Mouse (Mus musculus): ENCODE results near the gene Olfr922. TPM values are rescaled to one million over a fixed set of nuclear protein-coding genes. Genes with fewer than 3 reads are reported as not detected.

Olfr922 gene
- total RNA-seq (2021), result not detected
- long read RNA-seq, experiment 1, result 0 reads
- long read RNA-seq, experiment 2, result 0 reads

DNA sequence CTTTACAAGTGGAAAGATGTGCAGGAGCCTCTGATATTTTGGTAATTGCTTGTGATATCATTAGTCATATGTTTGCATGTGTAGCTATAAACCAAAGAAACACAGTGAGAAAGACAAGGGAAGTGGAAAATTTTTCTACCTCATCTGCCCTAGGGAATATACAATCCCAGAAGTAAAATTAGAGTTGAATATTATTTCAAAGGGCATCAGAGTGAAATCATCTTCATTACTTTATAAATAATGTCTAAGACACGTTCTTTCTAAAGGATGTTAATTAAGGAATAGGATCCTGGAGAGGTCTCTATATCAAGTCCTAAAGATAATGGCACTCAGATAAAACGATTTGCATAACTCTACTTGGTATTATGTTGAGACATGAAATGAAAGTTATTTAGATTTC is at the start of gene Olfr922:
Gene Olfr922, plus strand, starts transcription at position 301 of the 400 bp plus-strand sequence.
- DNase-seq, result no peak

DNA sequence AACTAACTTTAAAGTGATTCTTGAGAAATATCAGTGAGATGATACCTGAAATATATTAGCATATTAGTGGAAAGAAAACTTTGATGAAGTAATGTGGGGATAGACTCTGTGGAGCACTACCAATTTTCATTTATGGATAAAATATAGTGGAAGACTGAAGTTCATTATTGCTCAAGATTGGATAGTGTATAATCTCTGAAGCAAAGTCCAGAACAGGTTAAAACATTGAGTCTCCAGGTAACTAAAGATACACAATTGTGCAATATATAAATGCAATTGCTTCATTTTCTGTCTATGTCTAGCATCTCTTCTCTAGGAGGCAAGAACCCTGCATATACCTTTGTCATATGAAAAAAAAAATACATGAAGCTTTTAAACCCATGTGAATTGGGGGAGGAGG is 41.6 kb upstream of the Olfr922 start, which contains the start of gene Olfr921:
Gene Olfr921, plus strand, starts transcription at position 301 of the 400 bp plus-strand sequence.
- no peak for DNase-seq

DNA sequence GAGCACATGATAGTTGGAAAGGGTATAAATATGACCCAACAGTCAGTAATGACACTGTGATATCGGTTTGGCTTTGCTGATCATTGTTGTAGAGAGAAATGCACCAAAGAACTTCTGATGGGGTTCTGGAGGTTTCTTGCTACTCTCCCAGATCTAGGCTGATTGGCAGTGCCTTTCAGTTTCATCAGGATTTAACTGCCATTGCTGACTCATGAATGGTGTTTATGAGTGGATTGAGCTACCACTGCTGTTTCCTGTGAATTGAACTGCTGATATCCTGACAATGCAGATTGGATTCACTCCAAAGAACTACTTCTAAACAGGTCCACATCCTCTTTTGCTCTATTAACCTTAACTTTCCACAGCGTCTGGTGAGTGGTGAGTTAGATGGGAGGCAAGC is 21.7 kb upstream of the Olfr922 start:
- DNase-seq, result no peak

DNA sequence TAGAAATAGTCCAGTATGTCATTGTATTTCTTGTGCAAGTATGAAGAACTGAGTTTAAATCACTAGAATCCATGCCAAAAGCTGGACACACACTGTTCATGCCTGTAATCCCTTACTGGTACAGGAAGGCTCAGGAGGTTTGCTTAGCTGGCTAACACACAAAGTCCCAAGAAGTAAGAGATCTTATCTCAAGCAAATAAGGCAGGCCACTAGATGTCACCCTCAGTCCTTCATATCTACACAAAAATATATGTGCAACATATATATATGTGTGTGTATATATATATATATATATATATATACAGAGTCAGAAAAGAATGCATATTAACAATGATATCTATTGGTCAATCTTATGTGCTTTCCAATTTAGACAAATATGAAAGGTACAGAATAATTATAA is 8.7 kb upstream of the Olfr922 start:
- DNase-seq, result no peak

DNA sequence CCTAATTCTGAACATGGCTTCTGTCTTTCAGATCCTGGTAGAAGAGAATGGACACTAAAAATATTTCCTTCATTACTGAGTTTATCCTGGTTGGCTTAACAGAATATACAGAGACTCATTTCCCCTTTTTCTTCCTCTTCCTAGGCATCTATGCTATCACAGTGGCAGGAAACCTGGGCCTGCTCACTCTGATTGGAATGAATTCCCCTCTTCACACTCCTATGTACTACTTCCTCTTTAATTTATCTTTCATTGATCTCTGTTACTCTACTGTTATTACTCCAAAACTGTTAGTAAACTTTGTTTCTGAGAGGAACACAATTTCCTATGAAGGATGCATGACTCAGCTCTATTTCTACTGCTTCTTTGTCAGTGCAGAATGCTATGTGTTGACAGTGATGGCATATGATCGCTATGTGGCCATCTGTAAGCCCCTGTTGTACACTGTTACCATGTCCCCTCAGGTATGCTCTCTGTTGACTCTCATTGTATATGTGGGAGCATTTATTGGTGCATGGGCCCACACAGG is 1.1 kb downstream of the Olfr922 start:
- no peak for DNase-seq

DNA sequence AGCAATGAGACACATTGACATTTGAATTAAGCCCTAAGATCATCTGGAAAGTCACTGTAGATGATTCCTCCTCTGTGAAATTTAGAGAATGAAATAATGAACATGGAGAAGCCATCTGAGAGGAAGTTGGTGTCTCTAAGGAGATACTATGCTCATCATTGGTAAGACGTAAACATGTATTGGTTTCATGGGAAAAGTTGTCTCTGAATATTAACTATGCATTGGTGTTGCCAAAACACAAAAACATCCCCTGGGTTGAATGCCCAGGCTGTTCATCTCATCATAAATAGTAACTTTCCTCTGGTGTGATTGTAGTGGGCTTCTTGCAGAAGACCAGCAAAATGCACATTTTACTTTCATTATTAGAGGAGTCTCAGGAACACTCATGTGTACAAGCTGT is 11.8 kb downstream of the Olfr922 start, which contains the start of gene Olfr923:
Gene Olfr923, plus strand, starts transcription at position 301 of the 400 bp plus-strand sequence.
- no peak for DNase-seq

DNA sequence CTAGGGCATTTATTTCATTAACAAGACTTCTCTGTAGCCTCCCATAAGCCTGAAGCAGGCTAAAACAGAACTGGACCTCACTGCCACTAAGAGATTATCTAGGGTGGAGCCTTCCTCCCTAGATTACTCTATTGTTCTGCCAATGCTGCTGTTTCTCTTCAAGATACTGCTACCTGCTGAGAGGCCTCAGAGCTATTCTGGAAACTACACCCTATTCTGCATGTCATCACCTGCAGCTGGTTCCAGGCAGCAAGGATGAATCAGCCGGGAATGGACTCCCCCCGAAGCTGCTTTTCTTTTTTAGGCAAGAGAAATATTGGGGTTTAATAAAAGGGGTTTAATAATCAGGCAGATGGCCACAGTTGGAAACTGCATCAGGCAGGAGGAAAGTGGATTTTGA is 18.6 kb downstream of the Olfr922 start:
- DNase-seq, result no peak

DNA sequence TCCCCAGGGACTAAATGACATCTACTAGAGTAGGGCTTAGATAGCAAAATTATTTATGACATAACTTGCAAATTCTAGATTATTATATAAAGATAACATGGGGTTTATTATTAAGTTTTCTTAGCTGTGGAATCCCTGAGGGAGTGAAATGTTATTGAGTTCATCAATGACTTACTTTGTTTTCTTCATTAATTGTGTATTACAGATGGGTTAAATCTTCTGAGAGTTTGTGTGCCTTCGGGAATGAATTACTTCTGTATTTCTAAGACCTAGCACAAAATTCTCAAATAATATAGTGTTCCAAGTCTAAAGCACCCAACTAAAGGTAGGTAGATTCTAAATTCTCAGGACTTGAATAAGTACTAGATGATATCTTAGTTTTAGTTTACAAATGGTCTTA is 29.7 kb downstream of the Olfr922 start, which contains the start of gene Olfr924:
Gene Olfr924, plus strand, starts transcription at position 301 of the 400 bp plus-strand sequence.
- DNase-seq, result no peak

DNA sequence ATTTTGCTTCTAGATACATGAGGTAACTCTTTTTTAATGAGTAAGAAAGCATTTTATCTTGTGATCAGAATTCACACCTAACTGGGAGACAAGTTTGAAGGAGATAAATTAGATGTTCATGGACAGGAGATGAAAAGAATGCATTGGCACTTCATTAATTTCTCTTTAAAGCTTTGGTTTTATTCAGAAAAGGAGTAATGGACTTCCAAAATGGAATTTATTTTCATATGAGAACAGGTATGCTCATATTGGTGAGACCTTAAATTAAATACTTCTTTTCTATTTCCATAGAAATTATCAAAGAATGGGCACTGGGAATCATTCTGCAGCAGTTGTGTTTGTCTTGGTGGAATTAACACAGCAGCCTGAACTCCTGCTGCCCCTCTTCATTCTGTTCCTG is 40.3 kb downstream of the Olfr922 start, which contains the start of gene Olfr26:
Gene Olfr26, plus strand, starts transcription at position 301 of the 400 bp plus-strand sequence.
- no peak for DNase-seq

Other genes with a start within 250 kb of the Olfr922 start
- not detected for gene Olfr912, start 234.4 kb upstream of the Olfr922 start, total RNA-seq (2021)
- not detected for gene Olfr913, start 221.9 kb upstream of the Olfr922 start, total RNA-seq (2021)
- gene Olfr914, start 209.5 kb upstream of the Olfr922 start, total RNA-seq (2021), result not detected
- gene Olfr916, start 154.7 kb upstream of the Olfr922 start, total RNA-seq (2021), result not detected
- gene Olfr917, start 148.8 kb upstream of the Olfr922 start, total RNA-seq (2021), result not detected
- not detected for gene Olfr918, start 140.0 kb upstream of the Olfr922 start, total RNA-seq (2021)
- gene Olfr919, start 110.9 kb upstream of the Olfr922 start, total RNA-seq (2021), result not detected
- gene Vwa5a, start 96.3 kb upstream of the Olfr922 start, total RNA-seq (2021), result 10 to 100 TPM; 11.2 to 13.2 TPM
- gene Olfr920, start 62.3 kb upstream of the Olfr922 start, total RNA-seq (2021), result under 1 TPM in 1 of 2 experiments, not detected in 1; 0.05 TPM
- gene Olfr921, start 41.5 kb upstream of the Olfr922 start, total RNA-seq (2021), result not detected
- not detected for gene Olfr923, start 11.9 kb downstream of the Olfr922 start, total RNA-seq (2021)
- gene Olfr924, start 29.8 kb downstream of the Olfr922 start, total RNA-seq (2021), result not detected
- not detected for gene Olfr26, start 40.4 kb downstream of the Olfr922 start, total RNA-seq (2021)
- gene Olfr926, start 62.5 kb downstream of the Olfr922 start, total RNA-seq (2021), result not detected
- gene Olfr930, start 115.2 kb downstream of the Olfr922 start, total RNA-seq (2021), result not detected
- not detected for gene Olfr933, start 157.7 kb downstream of the Olfr922 start, total RNA-seq (2021)
- gene Olfr934, start 173.7 kb downstream of the Olfr922 start, total RNA-seq (2021), result not detected
- gene Olfr935, start 185.1 kb downstream of the Olfr922 start, total RNA-seq (2021), result not detected
- gene Olfr146, start 208.8 kb downstream of the Olfr922 start, total RNA-seq (2021), result not detected